Mouse (Mus musculus) lung, adult 10 weeks (tissue): ENCODE results near the gene Parn. TPM values are rescaled to one million over a fixed set of nuclear protein-coding genes. Genes with fewer than 3 reads are reported as not detected.

Experiments
- polyA plus RNA-seq: library from polyadenylated mRNA; stranded (reverse); fragments of 350-450 nt; fragmentation: Illumina TruSeq; extraction: RNeasy Lipid Tissue Mini Kit (QIAGEN cat#74804); gene quantifications from one replicate; pipeline ENCODE4 v1.2.3, GENCODE M21; 2014; ENCODE audit warnings: low read depth, low replicate concordance; ENCODE audit not compliant: insufficient read depth

Gene Parn
- 14.7 TPM for polyA plus RNA-seq

GRCm38 (mm10) chr16:13667878-13668343 lies at the start of gene Parn:
TSS of gene Parn (minus strand) at chr16:13668170.

DNA sequence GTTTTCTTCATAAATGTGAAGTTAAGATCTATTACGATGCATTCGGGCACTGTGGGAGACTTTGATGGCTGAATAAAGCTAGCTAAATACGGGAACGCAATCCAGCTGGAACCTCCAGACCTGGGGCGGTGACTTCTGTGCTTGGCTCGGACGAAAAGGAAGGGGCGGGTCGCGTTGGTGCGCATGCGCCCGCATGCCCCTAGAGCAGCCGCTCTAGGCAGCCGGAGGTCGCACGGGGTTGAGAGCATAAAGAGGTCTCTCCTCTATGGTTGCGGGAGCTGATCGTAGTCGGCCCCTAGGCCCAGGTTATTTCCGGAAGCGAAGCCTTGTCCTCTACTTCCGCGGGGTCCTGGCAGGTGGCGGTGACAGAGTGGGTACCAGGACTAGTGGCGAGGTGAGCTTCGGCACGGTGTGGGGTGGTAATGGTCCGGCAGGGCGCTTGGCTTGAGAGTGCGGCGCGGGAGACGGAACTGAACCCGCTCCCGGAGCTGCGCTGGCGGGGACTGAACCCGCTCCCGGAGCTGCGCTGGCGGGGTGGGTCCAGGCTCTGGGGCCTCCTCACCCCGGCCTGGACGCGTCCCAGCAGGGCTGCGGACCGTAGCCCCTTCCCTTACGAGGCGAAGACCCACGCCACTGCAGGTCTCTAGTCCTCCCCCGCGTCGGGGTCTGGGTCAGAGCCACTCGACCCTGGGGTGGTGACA lies 3.9 kb upstream of the Parn start, which contains the start of the genes Bfar and 3110001I22Rik:
Gene Bfar, plus strand, starts transcription at position 174 of the 701 bp plus-strand sequence.
Gene 3110001I22Rik, plus strand, starts transcription at position 245 of the 701 bp plus-strand sequence.

Other genes starting within 250 kb of the Parn start
- 20.8 TPM for gene Bfar, start 3.7 kb upstream of the Parn start, polyA plus RNA-seq
- 2.5 TPM for gene 3110001I22Rik, start 3.8 kb upstream of the Parn start, polyA plus RNA-seq
- gene Pla2g10, start 62.8 kb upstream of the Parn start, polyA plus RNA-seq: not detected
- 9.2 TPM for gene Rrn3, start 112.5 kb upstream of the Parn start, polyA plus RNA-seq
- 76.1 TPM for gene Ntan1, start 150.7 kb upstream of the Parn start, polyA plus RNA-seq
- gene Pdxdc1, start 235.0 kb upstream of the Parn start, polyA plus RNA-seq: 45.2 TPM
- gene Mpv17l, start 235.0 kb upstream of the Parn start, polyA plus RNA-seq: 6.4 TPM